Mouse (Mus musculus): ENCODE results near the gene Sh3bgrl2.

Sh3bgrl2 gene

DNA sequence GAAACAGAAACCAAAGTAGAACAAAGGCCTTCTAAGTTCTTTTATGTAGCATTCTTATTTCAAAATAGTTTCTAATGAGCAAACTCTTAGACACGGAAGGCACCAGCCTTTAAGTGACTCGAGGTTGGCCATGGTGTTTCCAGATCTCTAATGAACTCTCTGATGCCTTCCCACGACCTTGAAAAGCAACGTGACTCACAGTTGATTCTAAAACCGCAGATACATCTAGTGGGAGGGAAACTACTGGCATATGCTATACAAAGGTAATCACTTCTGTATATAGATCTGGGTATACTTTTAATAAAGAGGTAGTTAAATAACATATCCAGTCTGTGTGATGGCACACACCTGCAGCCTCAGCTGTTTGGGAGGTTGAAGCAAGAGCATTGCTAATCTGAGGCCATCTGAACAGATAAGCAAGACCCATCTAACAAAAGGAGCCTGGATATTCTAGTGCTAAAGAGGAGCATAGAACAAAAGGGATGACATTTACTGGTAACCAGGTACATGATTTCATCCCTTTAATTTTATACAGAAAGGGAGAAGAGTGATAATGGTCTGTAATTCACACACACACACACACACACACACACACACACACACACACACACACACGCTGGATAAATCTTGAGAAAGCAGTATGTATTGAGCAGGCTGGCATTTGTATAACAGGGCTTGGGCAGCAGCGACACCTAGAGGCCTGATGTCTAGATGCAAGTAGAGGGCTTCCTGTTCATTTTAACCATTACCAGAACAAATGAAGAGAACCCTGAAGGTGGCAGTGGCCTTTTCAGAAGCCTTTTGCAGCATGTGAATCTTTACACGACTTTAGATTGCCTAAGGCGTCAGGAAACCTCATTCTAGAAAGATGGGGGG, 61.5 kb downstream of the Sh3bgrl2 start:
- in situ Hi-C loops (cut with MboI; ENCODE audit: low pct_unique_long_range_greater_than_20kb in 1 of 2, low sequenced_read_pairs in 2 of 2, unreplicated experiment in 1 of 2), result loop anchor here (10.0 to 25.0 kb wide), 3 partner anchors 222 to 347 kb away; no protein-coding TSS in a partner anchor

DNA sequence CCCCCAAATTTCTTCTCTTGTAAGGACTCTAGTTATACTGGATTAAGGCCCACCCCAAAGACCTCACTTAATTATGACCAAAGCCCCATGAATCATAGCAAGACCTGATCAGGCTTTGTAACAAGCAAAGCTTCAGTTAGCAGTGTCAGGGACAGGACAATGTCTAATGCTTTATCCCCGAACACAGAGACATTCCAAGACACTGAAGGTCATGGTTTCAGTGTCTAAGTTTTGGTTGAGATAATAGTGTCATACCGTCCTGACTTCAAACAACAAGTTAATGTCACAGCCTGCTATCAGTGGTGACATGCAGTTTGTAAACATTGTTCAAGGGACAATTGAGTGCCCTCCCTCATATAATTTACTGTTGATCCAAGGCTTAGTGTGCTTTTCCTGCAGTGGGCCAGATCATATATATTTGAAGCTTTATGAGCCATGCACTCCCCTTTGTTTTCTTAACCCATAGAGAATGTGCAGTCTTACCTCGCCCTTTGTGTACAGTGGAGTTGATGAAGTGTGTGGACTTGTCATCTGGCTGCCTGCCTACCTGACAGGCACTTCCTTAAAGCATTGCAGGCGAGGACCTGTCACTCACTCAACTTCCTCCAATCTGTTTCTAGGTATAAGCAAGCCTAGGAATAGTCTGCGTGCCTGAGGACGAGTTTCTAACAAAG, 67.9 kb downstream of the Sh3bgrl2 start:
- in situ Hi-C loops (cut with MboI; ENCODE audit: low pct_unique_long_range_greater_than_20kb in 1 of 2, low sequenced_read_pairs in 2 of 2, unreplicated experiment in 1 of 2), result loop anchor here (10.0 to 25.0 kb wide), 3 partner anchors 229 to 354 kb away; no protein-coding TSS in a partner anchor

- in situ Hi-C loops (cut with MboI; ENCODE audit: low pct_unique_long_range_greater_than_20kb in 1 of 2, low sequenced_read_pairs in 2 of 2, unreplicated experiment in 1 of 2), result loop anchor here (10.0 to 25.0 kb wide), 3 partner anchors 229 to 354 kb away; no protein-coding TSS in a partner anchor
Measured at GRCm38 (mm10) chr9:83616586-83617081, 68.5 kb downstream of the Sh3bgrl2 start.

DNA sequence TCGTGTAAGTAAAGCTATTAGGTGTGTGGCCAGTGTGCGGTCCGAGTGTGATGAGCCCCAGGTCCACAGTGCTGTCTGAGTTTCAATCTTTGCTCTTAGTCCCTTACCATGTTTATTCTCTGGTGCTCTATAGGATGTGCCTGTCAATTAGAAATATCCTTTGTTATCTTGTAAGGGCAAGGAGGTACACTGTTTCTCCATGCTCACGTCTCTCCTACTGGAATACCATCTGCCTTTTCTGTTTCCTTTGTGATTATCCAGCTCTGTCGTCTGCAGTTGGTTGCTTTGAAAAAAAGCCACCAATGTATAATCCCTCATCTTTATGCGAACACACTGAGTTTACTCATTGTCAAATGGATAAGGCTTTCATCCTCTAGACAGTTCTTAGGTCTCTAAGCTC, 75.3 kb downstream of the Sh3bgrl2 start:
- in situ Hi-C loops (cut with MboI; ENCODE audit: low pct_unique_long_range_greater_than_20kb in 1 of 2, low sequenced_read_pairs in 2 of 2, unreplicated experiment in 1 of 2), result loop anchor here (25.0 kb wide), 2 partner anchors 236 to 361 kb away; no protein-coding TSS in a partner anchor

- in situ Hi-C loops (cut with MboI; ENCODE audit: low pct_unique_long_range_greater_than_20kb in 1 of 2, low sequenced_read_pairs in 2 of 2, unreplicated experiment in 1 of 2), result loop anchor here (25.0 kb wide), 2 partner anchors 237 to 362 kb away; no protein-coding TSS in a partner anchor
Measured at GRCm38 (mm10) chr9:83624193-83624592, 76.1 kb downstream of the Sh3bgrl2 start.

GRCm38 (mm10) chr9:83625085-83625484, 77.0 kb downstream of the Sh3bgrl2 start:
- in situ Hi-C loops (cut with MboI; ENCODE audit: low pct_unique_long_range_greater_than_20kb in 1 of 2, low sequenced_read_pairs in 2 of 2, unreplicated experiment in 1 of 2), result no loop called here

GRCm38 (mm10) chr9:83628669-83629612, 80.8 kb downstream of the Sh3bgrl2 start:
- in situ Hi-C loops (cut with MboI; ENCODE audit: low pct_unique_long_range_greater_than_20kb in 1 of 2, low sequenced_read_pairs in 2 of 2, unreplicated experiment in 1 of 2), result no loop called here

DNA sequence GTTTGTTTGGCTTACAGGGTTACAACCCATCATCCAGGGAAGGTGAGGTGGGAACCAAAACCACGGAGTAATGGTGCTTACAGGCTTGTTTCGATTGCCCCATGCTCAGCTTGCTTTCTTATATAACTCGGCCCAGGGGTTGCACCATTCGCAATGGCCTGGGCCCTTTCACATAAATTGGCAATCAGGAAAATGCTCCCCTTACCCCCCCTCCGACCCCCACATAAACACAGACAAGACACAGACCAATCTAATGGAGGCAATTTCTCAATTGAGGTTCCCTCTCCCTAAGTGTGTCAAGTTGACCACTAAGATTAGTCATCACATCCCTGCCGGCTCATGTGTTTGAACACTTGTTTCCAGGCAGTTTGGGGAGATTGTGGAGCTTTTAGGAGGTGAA, 82.2 kb downstream of the Sh3bgrl2 start:
- in situ Hi-C loops (cut with MboI; ENCODE audit: low pct_unique_long_range_greater_than_20kb in 1 of 2, low sequenced_read_pairs in 2 of 2, unreplicated experiment in 1 of 2), result no loop called here

DNA sequence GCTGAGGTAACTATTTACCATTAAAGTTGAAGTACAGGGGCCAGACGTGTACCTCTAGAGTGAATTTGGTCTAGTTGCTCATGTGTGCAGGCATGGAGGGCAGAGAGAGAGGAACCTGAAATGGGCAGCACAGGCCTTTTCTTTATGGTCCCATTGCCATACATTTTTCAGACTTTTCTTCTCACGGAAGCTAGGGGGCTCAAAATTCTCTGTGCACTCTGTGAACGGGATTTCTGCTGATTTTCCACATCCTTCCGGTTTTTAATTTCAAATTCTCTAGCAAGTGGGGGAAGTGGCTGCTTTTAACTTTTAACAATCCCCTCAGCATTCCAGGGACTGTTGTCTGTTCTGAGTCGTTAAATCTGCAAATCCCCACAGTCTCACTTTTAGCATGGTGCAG, 83.8 kb downstream of the Sh3bgrl2 start:
- in situ Hi-C loops (cut with MboI; ENCODE audit: low pct_unique_long_range_greater_than_20kb in 1 of 2, low sequenced_read_pairs in 2 of 2, unreplicated experiment in 1 of 2), result no loop called here

DNA sequence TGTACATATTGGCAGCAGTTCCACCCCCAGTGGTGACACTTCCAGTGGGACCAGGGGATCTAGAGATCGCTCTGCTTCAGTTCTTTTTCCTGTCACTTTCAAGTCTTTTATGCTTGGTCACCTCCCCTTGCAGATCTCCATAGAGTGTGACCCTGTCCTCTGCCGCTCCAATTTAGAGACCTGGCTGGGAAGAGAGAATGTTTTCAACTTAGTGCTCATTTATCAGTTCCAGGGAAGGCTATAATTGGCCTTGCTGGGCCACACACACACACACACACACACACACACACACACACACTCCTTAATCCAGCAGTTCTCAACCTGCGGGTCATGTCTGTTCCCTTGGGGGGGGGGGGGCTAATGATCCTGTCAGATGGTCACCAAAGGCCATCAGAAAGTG, 86.6 kb downstream of the Sh3bgrl2 start:
- in situ Hi-C loops (cut with MboI; ENCODE audit: low pct_unique_long_range_greater_than_20kb in 1 of 2, low sequenced_read_pairs in 2 of 2, unreplicated experiment in 1 of 2), result no loop called here

DNA sequence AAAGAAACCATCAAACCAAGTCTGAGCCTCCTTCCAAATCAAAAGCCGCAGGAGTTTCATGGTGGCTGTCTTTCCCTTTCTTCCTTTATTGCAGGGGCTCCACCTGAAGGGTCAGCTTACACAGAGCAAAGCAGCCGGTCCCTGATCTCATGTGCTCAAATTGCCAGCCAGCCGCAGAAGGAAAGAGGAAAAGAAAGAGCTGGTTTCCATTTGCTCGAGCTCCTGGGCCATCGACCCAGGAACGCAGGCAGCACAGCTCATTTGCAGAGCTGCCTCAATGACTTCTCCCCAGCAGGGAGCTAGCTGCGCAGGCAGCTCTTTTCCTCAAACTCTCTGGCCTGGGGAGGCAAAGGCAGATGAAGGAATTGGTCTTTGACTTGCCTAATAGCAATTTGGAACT, 87.9 kb downstream of the Sh3bgrl2 start:
- in situ Hi-C loops (cut with MboI; ENCODE audit: low pct_unique_long_range_greater_than_20kb in 1 of 2, low sequenced_read_pairs in 2 of 2, unreplicated experiment in 1 of 2), result no loop called here

DNA sequence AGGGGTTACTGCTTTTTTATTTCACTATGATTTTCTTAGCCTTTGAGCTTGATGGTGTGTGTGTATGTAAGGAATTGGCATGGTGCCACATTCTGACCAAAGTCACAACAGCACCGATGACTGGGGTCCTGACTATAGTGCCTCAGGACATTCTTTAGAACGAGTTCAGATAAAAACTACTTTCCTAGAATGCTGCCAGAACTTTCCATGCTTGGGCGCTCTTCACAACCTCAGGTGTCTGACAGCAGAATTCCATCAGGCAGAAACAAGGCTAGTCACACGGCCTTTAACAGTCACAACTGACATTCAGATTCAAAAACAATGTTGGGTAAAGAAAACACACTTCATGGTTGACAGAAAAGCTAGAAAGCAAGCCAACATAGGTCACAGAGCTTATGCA, 95.0 kb downstream of the Sh3bgrl2 start:
- in situ Hi-C loops (cut with MboI; ENCODE audit: low pct_unique_long_range_greater_than_20kb in 1 of 2, low sequenced_read_pairs in 2 of 2, unreplicated experiment in 1 of 2), result no loop called here

DNA sequence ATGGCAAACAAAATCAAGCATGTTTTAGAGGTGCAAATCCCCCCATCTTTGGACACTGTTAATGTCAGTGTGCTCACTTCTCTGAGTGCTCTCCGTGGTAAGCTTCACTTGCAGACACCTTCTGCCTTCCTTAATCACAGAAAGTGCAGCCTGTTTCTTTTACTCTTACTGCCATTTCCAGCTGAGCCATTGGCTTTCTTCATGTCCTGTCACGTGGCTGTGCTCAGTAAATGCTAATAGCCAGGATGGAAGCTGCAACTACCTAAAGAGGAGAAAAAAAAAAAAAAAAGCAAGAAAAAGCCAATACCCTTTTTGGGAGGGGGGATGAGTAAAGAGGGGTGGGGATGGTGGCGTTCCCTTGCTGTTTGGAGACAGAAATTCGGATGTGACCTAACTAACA, 95.7 kb downstream of the Sh3bgrl2 start:
- in situ Hi-C loops (cut with MboI; ENCODE audit: low pct_unique_long_range_greater_than_20kb in 1 of 2, low sequenced_read_pairs in 2 of 2, unreplicated experiment in 1 of 2), result no loop called here

- in situ Hi-C loops (cut with MboI; ENCODE audit: low pct_unique_long_range_greater_than_20kb in 1 of 2, low sequenced_read_pairs in 2 of 2, unreplicated experiment in 1 of 2), result no loop called here
Measured at GRCm38 (mm10) chr9:83646215-83646614, 98.1 kb downstream of the Sh3bgrl2 start.

DNA sequence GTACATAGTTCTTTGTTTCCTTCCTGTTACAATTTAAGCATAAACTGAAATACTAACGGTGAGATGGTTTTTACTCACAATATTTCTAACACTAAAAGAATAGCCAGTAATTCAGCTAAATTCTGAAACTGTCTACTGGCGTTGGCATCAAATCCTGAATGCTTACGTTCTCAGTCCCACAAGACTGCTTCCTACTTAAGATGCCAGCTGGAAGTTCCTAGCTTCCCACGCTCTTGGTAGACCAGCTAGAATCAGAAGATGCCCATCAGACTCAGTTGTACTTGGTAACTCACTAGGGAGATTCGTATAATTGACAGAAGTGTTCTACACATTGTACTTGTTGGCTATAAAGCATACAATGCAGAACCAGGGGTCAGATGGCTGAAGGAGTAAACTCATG, 98.6 kb downstream of the Sh3bgrl2 start:
- in situ Hi-C loops (cut with MboI; ENCODE audit: low pct_unique_long_range_greater_than_20kb in 1 of 2, low sequenced_read_pairs in 2 of 2, unreplicated experiment in 1 of 2), result no loop called here

DNA sequence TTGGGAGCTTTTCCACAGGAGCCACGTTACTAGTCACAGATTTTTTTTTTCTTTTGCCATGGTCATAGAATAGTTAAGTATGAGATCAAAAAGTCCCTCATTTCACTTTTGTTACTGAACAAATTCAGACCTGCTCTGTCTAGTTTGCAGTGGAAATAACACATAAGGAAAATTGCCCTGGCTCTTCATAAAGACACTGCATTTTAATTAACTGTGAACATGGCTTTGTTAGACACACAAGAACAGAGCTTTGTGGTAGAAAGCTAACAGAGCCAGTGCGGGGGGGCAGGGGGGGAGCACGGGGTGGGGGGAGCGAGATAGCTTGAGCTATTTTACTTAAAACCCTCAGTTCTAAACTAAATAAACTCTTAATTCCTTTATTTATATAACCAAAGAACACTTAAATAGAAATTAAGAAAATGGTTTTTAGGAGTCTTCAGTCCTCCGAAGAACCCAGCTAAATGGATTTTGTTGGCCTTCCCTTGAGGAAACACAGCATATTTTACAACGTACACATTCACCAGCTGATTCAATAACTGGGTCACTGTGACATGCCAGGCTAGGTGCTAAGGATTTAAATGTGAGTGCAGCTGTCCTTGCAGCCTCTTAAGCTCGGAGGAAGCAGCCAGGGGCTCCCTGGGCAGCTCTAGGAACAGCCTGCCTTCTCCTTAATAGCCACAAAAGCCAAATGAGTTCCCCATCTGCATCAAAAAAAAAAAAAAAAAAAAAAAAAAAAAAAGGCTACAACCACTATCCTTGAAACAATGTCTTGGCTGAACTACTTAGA, 100.0 kb downstream of the Sh3bgrl2 start:
- in situ Hi-C loops (cut with MboI; ENCODE audit: low pct_unique_long_range_greater_than_20kb in 1 of 2, low sequenced_read_pairs in 2 of 2, unreplicated experiment in 1 of 2), result no loop called here

GRCm38 (mm10) chr9:83648733-83649132, 100.6 kb downstream of the Sh3bgrl2 start:
- in situ Hi-C loops (cut with MboI; ENCODE audit: low pct_unique_long_range_greater_than_20kb in 1 of 2, low sequenced_read_pairs in 2 of 2, unreplicated experiment in 1 of 2), result no loop called here

DNA sequence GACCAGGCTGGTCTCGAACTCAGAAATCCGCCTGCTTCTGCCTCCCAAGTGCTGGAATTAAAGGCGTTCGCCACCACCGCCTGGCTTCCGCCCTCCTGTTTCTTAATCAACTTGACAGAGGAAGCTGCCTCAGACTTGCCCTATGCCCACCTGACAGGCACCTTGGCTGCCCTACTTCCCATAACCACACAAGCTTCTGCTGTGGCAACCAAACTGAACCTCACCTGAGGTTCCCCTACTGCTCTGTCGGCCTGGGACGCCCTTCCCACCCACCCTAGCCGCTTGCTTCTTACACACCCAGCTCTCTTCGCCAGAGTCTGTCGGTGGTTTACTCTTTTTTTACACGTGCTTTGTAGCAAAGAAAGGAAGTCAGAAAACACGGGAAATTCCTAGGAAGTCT, 103.9 kb downstream of the Sh3bgrl2 start:
- in situ Hi-C loops (cut with MboI; ENCODE audit: low pct_unique_long_range_greater_than_20kb in 1 of 2, low sequenced_read_pairs in 2 of 2, unreplicated experiment in 1 of 2), result no loop called here

All from mouse embryonic stem cell (cell line).